ENCODE assay signal across 7 mouse cellular contexts in the genomic region with DNA sequence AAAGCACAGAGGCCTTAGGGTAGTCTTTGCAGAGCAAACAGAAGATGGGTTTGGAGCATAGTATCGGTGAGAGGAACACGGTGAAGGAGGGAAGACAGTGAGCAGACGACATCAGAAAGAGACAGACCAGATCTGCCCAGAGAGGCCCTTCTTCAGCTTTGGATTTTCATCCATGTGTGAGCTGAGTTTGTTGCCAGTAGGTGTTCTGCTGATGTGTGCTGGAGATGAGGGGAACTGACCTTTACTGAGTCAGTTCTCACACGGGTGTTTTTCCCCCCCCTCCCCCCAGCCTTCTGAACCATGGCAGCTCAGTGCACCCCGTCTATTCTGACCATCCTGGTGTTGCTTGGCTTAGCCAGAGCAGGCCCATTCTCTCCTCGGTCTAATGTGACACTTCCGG. TPM values are rescaled to one million over a fixed set of nuclear protein-coding genes. Genes with fewer than 3 reads are reported as not detected.
A peak's percentile ranks its signal among the peaks of the same experiment; 100 is the strongest.
DNase-seq lines count a peak whose midpoint lies in the region; ATAC-seq and TF ChIP-seq lines count a peak whose summit lies in the region.

A gene (plus strand): TSS at position 301 of the 400 bp plus-strand sequence.

- no peaks in the 10 kb centered on the region for H3K36me3 ChIP-seq in heart, embryonic 12.5 days
- H3K36me3 ChIP-seq in limb, embryonic 14.5 days (ENCODE audit: control insufficient read depth, insufficient read depth, low read length), result no peaks in the 10 kb centered on the region

- no peaks in the 10 kb centered on the region; the same call in 1 of the 2 replicates for H3K9me3 ChIP-seq in heart, embryonic 12.5 days (replicated peaks)
- no peaks in the 10 kb centered on the region for H3K9me3 ChIP-seq in limb, embryonic 14.5 days (ENCODE audit: control insufficient read depth, low read length)

- DNase-seq in adrenal gland, adult 2 months, result no peak
- no peak for DNase-seq in adrenal gland, postnatal 4 days (ENCODE audit: low spot score in 2 of 2)
- DNase-seq in limb, embryonic 14.5 days (ENCODE audit: low spot score), result no peak
- no peak for DNase-seq in embryo, embryonic 9.5 days (ENCODE audit: extremely low spot score)
- no peak for DNase-seq in natural killer cell, adult 2 months (ENCODE audit: low spot score in 2 of 2)
- DNase-seq in right cerebral cortex, postnatal 10 days (ENCODE audit: low spot score in 2 of 2), result no peak

- H3K4me1 ChIP-seq in heart, embryonic 12.5 days (replicated peaks), result peaks cover 25% of the 10 kb centered on the region
- no peaks in the 10 kb centered on the region for H3K4me1 ChIP-seq in limb, embryonic 14.5 days (ENCODE audit: control insufficient read depth, insufficient read depth, low read length)

- H3K4me2 ChIP-seq in heart, embryonic 12.5 days, result peak within 1 kb of the TSS; percentile 65
- peak within 1 kb of the TSS; percentile 53 for H3K4me2 ChIP-seq in limb, embryonic 14.5 days (replicated peaks; ENCODE audit: low read depth, low read length, severe bottlenecking)

- peaks cover 72% of the 10 kb centered on the region for H3K27me3 ChIP-seq in heart, embryonic 12.5 days (replicated peaks)
- H3K27me3 ChIP-seq in limb, embryonic 14.5 days (ENCODE audit: control insufficient read depth, insufficient read depth, low read length), result peaks cover 61% of the 10 kb centered on the region

- H3K9ac ChIP-seq in heart, embryonic 12.5 days, result peak within 1 kb of the TSS; percentile 53; the same call in 1 of the 2 replicates
- H3K9ac ChIP-seq in limb, embryonic 14.5 days (ENCODE audit: low read depth, low read length, severe bottlenecking), result peak within 1 kb of the TSS; percentile 43; the same call in 1 of the 2 replicates

- 54% methylated on average over 7 of the region's 7 CpGs for WGBS in heart, embryonic 12.5 days
- WGBS in limb, embryonic 14.5 days, result 68% methylated on average over 7 of the region's 7 CpGs

- H3K27ac ChIP-seq in heart, embryonic 12.5 days (ENCODE audit: poor library complexity, severe bottlenecking), result no peak within 1 kb of the TSS
- H3K27ac ChIP-seq in limb, embryonic 14.5 days (replicated peaks; ENCODE audit: low read depth, low read length), result no peak within 1 kb of the TSS

- no peak for TF ChIP-seq POLR2A in limb, embryonic 14.5 days (IDR thresholded peaks at IDR 0.05; ENCODE audit: borderline replicate concordance, extremely low read depth, insufficient read depth, insufficient read length)

- no peak for ATAC-seq in heart, embryonic 12.5 days (ENCODE audit: insufficient number of reproducible peaks, low FRiP score)
- no peak for ATAC-seq in limb, embryonic 14.5 days (ENCODE audit: low FRiP score, low read depth)

- peak within 1 kb of the TSS; percentile 35 for H3K4me3 ChIP-seq in heart, embryonic 12.5 days
- H3K4me3 ChIP-seq in limb, embryonic 14.5 days (replicated peaks; ENCODE audit: low read length), result peak within 1 kb of the TSS; percentile 30

RNA-seq across cellular contexts. Expression of the gene that starts here (rescaled TPM):
- total RNA-seq in adrenal gland, adult 2 months (2021), result 10 to 100 TPM; 20.2 to 30.1 TPM
- 23.4 and 23.6 TPM in 2 replicates for polyA plus RNA-seq in adrenal gland, adult 2 months (2012; rRNA removed)
- 10 to 100 TPM; 29.4 to 33.0 TPM for total RNA-seq in adrenal gland, postnatal 4 days (2021)
- polyA plus RNA-seq in heart, embryonic 12.5 days (2016; fragmentation: Nextera tagmentation; extraction: Ambion mirVana), result 0.77 and 0.98 TPM in 2 replicates
- polyA plus RNA-seq in limb, embryonic 14.5 days (2012; rRNA removed), result 4.5 and 5.4 TPM in 2 replicates
- 1.5 and 2.0 TPM in 2 replicates for polyA plus RNA-seq in limb, embryonic 14.5 days (2014; fragmentation: Nextera tagmentation; extraction: Ambion mirVana)
